Mouse (Mus musculus) frontal cortex, postnatal 10 days (tissue): ENCODE data around the gene Atf6b.
A peak's percentile ranks its signal among the peaks of the same experiment; 100 is the strongest.

ENCODE experiments used
- DNase-seq, 2 experiments: peaks; one replicate each; pipeline ENCODE4 v3.0.0; 2022; ENCODE audit warnings: low spot score in 2 of 2, mixed read lengths in 1 of 2

Atf6b gene

GRCm38 (mm10) chr17:34646906-34647787 is at the start of gene Atf6b:
Gene Atf6b, plus strand, starts transcription at chr17:34647146.
- DNase-seq = peak; percentile 95 to 98

GRCm38 (mm10) chr17:34597566-34598095 is 49.3 kb upstream of the Atf6b start, which contains the start of gene Ager:
Gene Ager, plus strand, starts transcription at chr17:34597862.
- peak in 1 of 2 experiments; percentile 17 for DNase-seq

GRCm38 (mm10) chr17:34599891-34600290 is 47.1 kb upstream of the Atf6b start:
- no peak for DNase-seq

GRCm38 (mm10) chr17:34601796-34602195 is 45.1 kb upstream of the Atf6b start:
- DNase-seq = no peak

- peak; percentile 99 to 100 for DNase-seq
Observed at GRCm38 (mm10) chr17:34603375-34604060, 43.4 kb upstream of the Atf6b start, which contains the start of gene Rnf5. Gene Rnf5, minus strand, starts transcription at chr17:34603690.

- DNase-seq = peak; percentile 98
Observed at GRCm38 (mm10) chr17:34604061-34604508, 42.9 kb upstream of the Atf6b start, which contains the start of gene Agpat1. Gene Agpat1, plus strand, starts transcription at chr17:34604262.

GRCm38 (mm10) chr17:34604511-34605237 is 42.3 kb upstream of the Atf6b start:
- DNase-seq = no peak

GRCm38 (mm10) chr17:34605609-34606008 is 41.3 kb upstream of the Atf6b start:
- peak; percentile 96 to 98 for DNase-seq

- DNase-seq = no peak
Observed at GRCm38 (mm10) chr17:34606186-34607039, 40.5 kb upstream of the Atf6b start.

- no peak for DNase-seq
Observed at GRCm38 (mm10) chr17:34607997-34608396, 38.9 kb upstream of the Atf6b start.

- DNase-seq = no peak
Observed at GRCm38 (mm10) chr17:34611050-34611449, 35.9 kb upstream of the Atf6b start.

- no peak for DNase-seq
Observed at GRCm38 (mm10) chr17:34613054-34613645, 33.8 kb upstream of the Atf6b start.

- DNase-seq = no peak
Observed at GRCm38 (mm10) chr17:34613830-34614229, 33.1 kb upstream of the Atf6b start.

GRCm38 (mm10) chr17:34615871-34616270 is 31.1 kb upstream of the Atf6b start, which contains the start of gene Egfl8:
Gene Egfl8, minus strand, starts transcription at chr17:34615971.
- DNase-seq = no peak

- peak in 1 of 2 experiments; percentile 49 for DNase-seq
Observed at GRCm38 (mm10) chr17:34618999-34619398, 27.9 kb upstream of the Atf6b start.

GRCm38 (mm10) chr17:34621006-34621405 is 25.9 kb upstream of the Atf6b start:
- no peak for DNase-seq

GRCm38 (mm10) chr17:34623161-34623560 is 23.8 kb upstream of the Atf6b start:
- no peak for DNase-seq

GRCm38 (mm10) chr17:34624981-34625380 is 22.0 kb upstream of the Atf6b start:
- DNase-seq = no peak

GRCm38 (mm10) chr17:34626062-34626772 is 20.7 kb upstream of the Atf6b start:
- no peak for DNase-seq

GRCm38 (mm10) chr17:34626773-34627092 is 20.2 kb upstream of the Atf6b start:
- no peak for DNase-seq
